Mouse (Mus musculus) lung, postnatal 4 days (tissue): ENCODE results near the gene Tmprss6.
A peak's percentile ranks its signal among the peaks of the same experiment; 100 is the strongest.

Source experiments
- DNase-seq, 2 experiments: peaks; one replicate each; pipeline ENCODE4 v3.0.0; 2021

Tmprss6 gene

DNA sequence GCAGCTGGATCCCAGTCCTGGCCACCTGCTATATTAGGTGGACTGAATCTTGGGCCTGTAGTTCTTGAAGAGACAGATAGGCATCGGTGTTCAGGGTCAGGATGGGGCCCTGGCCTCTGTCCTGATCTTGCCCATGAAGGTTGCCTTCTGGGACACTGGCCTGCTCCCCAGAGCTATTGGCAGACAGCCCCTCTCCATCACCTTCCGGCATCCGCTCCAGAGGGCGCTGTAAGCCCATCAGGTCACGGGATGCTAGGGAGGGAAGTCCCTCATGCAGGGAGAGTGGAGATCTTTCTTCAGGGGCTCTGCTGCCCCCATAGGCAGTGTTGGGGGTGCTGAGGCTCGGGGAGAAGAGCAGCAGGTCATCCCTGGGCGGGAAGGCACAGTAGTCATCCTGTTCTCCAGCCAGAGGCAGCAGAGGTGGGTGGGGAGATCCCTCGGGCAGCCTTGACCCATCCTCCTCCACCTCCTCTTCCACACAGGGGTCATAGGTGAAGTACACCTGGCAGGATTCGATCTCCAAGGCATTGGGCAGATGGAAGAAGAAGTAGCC is 13.1 kb upstream of the Tmprss6 start:
- peak in 1 of 2 experiments; percentile 13 for DNase-seq

DNA sequence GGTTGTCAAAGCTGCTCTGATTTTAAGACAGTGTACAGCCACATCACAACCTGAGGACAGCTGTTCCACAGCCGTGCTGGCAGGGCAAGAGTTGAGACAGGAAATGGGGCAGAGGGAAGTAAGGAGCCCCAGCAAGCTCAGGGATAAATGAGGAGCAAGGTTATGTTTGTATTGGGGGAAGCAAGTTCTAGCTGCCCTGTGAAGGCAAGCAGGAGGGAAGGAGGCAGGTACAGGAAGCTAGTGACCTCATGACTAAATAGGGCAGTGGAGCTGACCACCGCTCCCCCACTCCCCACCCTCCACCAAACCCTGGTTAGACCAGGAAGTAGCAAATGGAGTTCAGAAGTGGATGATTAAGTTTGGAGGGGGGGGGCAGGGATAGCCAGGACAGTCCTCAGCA is 12.6 kb upstream of the Tmprss6 start:
- no peak for DNase-seq

DNA sequence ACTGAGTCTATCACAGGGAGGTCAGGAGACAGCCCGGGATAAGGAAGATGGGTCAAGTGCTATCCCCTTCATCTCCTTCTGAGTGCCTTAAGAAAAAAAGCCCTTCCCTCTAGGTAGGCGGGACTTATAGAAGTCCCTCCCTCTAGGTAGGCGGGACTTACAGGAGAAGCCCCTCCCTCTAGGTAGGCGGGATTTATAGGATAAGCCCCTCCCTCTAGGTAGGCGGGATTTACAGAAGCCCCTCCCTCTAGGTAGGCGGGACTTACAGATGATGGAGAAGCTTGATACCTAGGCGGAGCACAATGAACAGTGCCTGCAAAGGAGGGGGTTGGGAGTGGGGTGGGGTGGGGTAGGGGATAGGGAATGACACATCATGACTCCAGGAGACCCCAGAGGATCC is 11.7 kb upstream of the Tmprss6 start:
- DNase-seq = no peak

DNA sequence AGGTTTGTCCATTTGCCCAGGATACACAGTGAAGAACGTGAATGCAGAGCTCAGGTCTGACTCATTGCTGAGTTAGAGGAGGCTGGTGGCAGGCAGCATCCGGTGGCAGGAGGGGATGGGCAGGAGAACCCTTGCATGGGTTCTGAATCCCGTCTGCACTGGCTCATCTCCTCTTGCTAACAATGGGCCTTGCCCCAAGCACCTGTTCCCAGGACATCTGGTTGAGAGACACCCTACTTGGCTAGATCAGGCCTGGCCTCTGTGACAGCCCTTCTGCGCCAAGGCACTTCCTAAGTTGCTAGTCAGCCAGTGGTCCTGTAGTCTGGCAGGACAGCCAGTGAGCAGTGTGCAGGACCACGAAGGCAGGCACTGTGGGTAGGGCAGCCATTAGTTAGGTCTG is 11.0 kb upstream of the Tmprss6 start:
- no peak for DNase-seq

DNA sequence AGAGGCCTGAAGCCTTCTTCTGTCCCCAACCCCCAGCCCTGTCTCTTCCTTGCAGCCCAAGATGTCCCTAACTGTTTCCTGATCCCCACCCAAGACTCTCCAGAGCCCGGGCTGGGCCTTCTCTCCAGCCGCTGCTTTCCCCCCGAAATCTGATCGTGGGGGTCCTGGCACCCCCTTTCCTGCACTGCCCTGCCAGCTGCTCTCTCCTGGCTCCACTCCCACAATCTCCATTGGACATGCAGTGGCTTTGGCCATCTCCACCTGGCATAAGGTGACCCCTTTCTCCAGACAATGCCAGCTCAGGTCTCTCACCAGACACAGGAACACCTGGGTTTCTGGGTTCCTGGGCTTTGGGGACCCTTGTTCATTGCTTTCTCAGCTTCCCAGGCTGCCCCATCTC is 9.6 kb upstream of the Tmprss6 start:
- no peak for DNase-seq

DNA sequence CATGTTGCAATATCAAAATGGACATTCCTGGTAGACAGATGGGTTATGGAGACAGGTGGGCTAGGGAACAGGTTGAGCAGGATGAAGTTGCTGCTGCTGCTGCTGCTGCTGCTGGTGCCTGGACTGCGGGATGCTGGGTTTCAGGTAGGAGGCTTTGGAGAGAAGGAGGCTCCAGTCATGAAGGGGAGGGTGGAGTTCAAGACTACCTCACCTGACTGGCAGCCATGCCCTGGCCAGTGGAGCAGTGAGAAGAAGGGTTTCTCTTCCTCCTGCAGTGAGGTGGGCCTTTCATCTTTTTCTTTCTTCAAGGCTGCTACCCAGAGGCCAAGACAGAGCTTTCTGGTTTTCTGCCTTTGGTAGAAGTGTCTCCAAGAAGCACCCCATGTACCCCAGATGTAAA is 8.4 kb upstream of the Tmprss6 start:
- DNase-seq = no peak

DNA sequence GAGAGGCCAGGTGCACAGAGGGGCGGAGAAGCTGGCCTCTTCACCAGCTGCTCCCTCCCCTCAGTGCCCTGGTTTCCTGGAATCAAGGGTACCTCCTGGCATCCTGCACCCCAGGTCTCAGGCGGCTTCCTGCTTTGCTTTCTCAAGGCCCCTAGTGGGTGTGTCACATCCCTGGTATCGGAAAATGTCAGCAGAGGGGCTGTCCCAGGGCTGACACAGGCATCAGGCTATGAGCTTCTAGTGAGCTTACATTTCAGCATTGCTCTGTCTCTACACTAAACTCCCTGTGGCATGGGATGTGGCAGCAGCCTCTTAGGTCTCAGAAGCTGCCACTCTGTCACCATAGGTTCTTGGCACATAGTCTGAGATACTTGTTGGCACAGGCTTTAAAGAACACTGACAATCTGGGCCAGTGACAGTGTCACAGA is 7.2 kb upstream of the Tmprss6 start:
- no peak for DNase-seq

DNA sequence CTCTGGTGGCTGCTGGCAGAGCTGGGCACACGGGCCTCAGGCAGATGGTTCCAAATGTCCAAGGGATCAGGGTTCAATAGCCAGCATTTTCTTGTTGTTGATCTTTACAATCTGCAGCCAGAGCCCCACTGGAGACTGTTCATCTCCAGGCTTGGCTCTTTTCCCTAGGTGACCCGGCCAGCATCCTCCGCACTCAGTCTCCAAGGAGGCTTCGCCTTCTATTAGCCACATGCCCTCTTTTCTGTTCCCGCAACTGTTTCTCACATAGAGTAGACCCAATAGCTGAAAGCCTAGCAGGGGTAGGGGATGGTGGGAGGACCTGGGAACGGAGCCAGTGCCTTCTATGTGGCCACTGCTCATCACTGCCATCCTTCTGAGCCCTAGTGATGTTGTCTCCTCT is 5.0 kb upstream of the Tmprss6 start:
- DNase-seq = no peak

DNA sequence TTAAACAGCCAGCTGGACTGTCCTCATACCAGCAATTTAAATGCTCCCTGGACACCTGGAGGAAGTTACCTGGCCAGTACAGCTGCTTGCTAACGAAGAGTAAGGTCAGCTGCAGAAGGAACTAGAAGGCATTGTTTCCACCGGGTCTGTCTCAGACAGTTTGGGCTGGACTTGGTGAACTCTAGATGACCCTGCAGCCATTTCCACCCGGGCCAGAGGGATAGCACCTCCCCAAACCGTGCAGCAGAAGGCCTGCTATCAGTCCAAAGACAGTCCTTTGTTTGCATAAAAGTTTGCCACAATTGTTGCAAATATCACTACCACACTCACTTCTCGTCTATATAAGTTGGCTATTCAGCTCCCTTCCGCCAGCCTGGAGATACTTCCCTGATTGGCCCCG is 3.5 kb upstream of the Tmprss6 start:
- no peak for DNase-seq

DNA sequence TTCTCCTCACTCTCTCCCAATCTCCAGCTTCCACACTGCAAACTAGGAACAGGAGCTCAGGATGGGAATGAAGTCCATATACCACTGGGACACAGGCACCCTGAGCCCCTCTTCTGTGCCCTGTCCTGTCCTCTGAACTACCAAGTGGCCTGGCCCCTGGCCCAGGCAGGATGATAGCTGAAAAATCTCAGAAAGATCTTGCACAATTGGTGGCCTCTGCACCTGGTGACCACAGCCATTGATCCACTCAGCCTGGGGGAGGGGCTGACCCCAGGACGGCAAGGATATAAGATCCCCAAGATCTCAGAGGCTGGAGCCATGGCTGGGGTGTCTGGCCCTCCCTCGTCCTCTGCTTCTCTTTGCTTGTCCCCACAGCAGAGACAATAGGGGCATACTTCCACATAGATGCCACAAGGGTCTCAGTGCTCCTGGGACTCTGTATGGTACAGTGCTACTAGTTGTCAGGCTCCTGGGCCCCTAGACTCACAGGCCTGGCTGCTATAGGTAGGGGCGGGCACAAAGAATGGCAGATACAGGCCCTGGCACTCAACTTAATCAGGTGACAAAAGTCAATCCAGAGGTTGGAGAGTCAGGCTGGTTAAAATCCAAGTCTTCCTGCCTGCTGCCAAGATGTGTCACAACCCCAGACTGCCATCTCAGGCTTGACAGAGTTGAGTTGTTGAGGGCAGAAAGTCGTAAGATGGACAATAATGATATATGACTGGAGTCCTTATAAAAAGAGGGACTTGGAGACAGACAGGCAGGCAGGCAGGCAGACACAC is 2.3 kb upstream of the Tmprss6 start:
- no peak for DNase-seq

DNA sequence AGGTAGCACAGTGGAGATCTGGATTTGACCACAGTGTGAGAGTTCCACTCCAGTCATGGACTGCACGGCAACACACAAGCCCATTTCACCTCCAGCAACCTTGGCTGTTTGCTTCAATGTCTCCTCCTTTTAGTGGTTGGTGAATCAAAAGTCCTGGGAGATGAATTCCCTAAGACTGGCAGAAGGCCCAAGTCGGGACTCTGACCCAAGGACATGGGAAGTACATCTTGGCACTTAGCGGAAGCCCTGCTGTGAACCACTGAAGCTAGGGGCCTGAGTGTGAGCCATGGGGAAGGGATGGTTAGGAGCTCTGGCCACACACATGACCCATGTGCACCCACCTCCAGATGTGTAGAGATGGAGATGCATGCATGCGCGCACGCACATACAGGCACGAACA is 864 bp downstream of the Tmprss6 start:
- no peak for DNase-seq

DNA sequence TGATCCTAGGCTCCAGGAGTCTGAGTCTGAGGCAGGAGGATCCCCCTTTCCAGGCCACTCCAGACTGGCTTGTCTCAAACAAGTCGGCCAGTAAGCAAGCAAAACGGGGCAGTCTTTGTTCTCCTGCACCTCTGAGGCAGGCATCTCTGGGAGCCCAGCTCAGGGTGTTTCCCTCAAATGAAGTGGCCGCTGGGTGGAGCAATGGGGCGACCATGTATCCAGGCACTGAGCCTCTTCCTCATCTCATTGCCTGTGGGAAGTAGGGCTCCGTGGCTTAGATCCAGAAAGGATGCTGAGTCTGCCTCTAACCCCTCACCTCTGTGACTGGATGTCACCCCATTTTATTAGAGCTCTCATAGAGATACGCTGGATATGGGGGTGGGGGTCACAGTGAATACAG is 1.6 kb downstream of the Tmprss6 start:
- DNase-seq = no peak

DNA sequence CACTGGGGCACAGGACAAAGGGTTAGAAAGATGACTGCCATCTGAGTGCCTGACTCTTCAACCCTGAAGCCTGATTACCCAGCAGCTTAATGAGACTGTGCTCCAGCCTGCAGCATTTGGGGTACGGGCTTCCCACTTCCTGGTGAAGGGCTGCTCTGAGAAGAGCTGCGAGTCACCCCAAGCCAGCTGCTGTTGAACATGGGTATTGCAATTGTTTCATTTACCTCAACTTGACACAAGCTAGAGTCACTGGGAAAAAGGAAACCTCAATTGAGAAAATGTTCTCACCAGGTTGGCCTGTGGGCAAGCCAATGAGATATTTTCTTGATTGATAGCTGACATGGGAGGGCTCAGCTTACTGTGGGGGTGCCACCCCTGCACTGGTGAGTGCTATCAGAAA is 5.5 kb downstream of the Tmprss6 start:
- DNase-seq = no peak

DNA sequence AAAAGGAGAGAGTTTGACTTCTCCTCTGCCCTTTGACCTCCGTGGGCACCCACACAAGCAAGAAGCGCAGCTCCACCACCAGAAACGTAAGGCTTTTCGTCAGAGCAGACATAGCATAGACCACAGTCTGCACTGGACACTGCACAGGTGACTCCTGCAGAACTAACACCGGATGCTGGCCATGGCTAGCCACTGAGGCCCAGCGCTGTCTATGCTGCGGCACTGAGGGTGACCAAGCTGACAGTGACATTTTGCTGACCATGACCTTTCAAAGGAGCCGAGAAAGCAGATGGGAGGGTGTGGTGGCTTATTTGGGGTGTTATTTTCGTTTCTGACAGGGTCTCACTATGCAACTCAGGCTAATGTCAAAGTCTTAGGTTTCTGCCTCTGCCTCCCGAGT is 11.2 kb downstream of the Tmprss6 start:
- DNase-seq = no peak

DNA sequence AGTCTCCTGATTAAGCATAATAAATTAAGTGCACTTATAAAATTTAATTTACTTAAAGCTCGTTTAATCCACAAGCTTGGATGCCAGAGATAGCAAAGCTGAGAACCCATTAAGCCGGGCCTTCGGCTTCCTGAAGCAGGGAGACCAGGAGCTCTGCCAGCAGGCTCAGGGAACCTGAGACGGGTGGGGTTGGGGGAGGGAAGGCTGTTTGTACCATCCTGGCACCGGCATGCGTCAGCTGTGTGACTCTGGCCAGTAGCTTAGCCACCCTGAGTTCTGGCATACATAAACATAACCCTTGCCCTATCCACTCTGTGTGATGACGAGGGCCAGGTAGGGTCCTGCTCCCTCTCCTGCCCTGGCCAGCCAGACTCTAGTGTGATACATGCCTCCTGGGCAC is 12.4 kb downstream of the Tmprss6 start:
- no peak for DNase-seq

DNA sequence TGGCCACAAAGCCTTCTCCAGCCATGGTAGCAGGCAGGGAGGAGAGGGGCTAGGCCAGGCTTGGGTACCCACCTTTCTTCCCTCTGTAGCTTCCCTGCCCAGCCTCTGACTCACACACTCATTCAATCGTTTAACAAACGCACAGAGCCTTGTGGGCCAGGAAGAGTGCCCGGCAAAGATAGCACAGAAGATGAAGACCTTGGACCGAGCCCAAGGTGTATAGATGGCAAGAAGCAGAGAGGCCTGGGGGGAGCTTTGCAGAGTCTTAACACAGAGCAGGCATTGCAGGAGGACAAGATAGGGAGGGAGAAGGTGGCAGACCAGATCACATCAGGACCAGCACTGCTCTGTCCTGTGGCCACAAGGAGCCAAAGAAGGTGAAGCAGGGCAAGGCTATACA is 13.3 kb downstream of the Tmprss6 start:
- no peak for DNase-seq

DNA sequence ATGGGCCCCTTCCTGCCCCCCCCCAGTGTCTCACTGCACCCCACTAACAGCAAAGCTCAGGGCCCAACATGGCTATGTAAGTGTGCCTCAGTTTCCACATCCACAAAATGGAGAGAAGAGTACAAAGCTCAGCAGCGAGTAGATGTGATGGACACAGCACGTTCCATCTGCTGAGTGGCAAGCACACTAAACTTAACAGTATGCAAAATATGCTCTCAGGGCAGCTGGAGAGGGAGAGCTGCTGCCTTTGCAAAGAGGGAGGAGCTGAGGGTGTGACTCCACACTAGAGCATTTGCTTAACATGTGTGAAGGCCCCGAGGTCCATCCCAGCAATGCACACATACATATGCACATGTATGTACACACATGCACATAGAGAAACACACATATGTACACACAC is 15.5 kb downstream of the Tmprss6 start:
- DNase-seq = no peak

DNA sequence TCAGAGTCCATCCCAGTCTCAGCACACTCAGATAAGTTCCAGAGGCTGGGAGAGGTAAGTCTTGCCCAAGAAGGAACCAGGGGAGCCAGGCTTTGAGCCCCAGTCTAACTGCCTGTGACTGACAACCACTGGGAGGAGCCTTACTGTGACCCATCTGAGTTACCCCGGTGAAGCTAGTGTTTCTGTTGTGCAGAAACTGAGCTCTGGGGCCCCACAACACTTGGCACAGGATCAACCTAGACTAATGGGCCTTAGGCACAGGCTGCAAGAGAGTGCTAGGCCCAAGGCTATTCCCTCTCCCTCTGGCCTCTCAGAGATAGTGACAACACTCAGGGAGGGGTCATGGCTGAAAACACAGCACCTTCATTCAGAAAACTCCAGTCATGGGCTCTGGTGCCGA is 17.2 kb downstream of the Tmprss6 start:
- no peak for DNase-seq

DNA sequence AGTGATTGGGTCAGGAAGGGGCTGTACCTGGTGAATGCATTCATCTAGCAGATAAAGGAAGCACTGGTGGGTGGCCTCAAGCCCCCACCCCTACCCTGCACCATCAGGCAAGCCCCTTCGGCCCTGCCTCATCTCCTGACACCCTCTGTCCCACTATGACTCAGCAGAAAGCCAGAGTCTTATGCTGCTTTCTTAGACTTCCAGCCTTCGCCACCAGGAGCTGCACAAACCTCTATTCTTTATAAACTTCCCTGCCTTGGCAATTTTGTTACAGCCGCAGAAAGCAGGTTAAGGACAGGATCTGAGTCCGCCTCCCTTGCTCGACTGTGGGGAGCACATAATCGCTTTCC is 18.0 kb downstream of the Tmprss6 start:
- no peak for DNase-seq

DNA sequence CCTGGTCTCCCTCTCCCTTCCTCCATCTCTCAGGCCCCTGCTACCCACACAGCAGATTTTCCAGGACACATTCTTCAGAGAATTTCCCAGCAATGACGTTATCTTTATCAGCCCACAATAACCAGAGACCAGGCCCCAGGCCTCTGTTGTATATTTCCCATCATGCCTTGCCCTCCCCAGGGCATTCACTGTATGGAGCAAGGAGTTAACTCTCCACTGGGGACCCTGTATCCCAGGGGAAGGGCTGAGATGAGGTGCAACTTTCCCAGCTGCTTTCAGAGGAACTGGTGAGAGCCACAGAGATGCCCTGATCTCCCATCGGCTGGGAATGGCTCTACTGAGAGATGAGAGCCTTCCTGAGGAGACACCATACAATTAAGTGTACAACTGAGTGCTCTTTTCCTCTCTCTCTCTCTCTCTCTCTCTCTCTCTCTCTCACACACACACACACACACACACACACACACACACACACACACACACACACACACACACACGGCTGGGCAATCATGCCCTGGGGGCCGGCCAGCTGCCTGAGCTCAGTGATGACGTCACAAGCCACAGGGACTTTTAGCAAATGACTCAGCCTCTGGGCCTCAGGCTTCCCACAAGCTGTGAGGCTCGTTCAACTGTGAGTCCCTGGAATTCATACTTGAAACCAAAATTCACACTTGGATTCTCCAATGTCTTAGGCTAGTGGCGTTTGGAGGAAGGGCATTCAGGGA is 18.6 kb downstream of the Tmprss6 start:
- peak; percentile 62 to 66 for DNase-seq

DNA sequence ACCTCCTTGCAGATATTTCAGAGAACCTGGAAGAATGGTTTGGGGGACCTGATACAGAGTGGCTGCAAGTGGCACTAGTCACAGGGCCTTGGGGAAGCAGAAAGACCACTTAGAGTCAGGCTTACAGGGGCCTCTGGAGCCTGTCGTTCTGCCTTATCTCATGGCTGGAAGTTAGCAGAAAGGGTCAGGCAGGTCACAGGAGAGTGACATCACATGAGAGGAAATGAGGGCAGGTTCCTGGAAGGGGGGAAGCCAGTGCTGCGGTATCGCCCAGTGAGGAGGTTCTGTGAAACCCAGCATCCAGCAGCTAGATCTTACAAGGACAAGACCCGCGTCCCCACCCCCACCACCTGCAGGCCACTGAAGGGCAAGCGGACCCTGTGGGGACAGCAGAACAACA is 19.3 kb downstream of the Tmprss6 start:
- peak in 1 of 2 experiments; percentile 27 for DNase-seq

DNA sequence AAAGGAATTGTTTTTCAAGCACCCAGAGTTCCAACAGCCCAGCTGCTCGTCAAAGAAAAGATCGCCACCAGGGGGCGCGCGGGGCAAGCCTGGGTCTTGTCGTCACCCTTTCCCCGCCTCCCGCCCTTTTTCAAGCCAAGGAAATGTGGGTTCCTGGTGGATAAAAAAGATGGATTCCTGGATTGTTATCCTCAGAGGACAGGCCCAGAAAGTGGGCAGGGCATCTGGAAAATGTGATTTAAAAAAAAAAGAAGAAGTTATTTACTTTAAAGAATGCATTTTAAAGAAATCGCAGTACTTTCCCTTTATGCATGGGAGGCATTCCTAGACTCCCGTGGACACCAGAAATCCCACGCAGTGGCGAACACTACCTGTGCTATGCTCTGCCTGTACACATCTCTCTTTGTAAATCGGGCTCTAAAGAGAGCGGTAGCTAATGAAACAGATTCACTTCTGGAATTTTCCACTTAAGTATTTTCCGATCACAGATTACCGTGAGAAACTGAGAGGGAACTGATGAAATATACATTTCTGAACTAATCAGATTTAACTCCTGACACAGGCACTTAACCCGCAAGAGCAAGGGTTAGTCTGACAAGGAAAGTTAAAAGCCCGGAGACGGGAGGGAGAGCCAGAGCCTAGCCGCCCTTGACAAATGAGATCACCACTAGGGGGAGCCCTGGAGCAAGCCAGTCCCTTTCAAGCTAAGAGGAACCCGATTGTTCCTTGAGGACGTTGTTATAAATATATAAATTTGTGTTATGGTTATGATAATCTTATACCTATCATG is 20.5 kb downstream of the Tmprss6 start:
- DNase-seq = peak; percentile 93 to 96

DNA sequence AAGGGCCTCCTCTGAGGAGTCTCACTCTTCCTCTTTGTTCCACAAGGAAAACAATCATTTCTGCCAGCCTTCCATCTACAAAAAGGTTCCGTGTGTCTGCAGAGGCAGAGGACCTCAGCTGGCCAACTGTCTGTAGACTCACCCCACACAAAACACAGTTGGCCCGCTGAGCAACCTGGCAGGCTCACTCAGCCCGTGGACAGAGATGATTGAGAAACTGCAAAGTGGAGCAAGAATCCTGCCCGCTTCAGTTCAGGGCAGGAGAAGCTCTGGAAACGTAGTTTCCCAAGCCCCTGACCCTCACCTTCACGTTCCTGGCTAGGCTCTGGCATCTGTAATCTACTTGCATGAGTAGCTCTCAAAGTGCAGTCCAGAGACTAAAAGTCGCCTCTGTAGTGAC is 21.3 kb downstream of the Tmprss6 start:
- DNase-seq = no peak

DNA sequence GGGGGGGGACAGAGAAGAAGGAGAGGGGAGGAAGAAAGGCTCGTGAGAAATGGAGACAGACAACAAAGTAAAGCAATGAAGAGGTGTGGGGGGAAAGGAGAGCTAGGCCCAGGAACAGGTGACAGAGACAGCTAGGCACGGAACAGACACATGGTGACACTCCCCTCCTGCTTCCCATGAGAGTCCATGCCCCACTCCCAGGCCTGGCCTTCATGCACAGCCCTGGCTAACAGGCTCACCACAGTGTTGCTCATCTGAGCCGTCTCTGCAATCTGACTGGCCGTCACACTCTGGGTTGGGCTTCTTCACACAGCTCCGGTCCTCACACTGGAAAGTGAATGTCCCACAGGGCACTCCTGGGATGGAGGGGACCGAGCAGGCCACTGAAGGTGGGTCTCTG is 24.6 kb downstream of the Tmprss6 start:
- DNase-seq = no peak
